Mouse (Mus musculus) neutrophil, adult 5-6 weeks (primary cell): Measurements from ENCODE around the gene Foxe3. TPM values are rescaled to one million over a fixed set of nuclear protein-coding genes. Genes with fewer than 3 reads are reported as not detected.
A peak's percentile ranks its signal among the peaks of the same experiment; 100 is the strongest.
"Not testable (repeated sequence)": the region's sequence is repeated elsewhere in the genome, so short reads cannot be mapped to it uniquely, and the experiment has no call there.

Source experiments
- ATAC-seq: fragments of 151-379, 151-347 bp; 2 replicates; pipeline ENCODE4 v1.8.0; 2017; ENCODE audit warnings: mild to moderate bottlenecking, moderate TSS enrichment; ENCODE audit not compliant: insufficient number of reproducible peaks, poor library complexity, low FRiP score, severe bottlenecking; ENCODE audit errors: extremely low read depth
- total RNA-seq: library from RNA; stranded (forward); fragments of 200-1000 nt; gene quantifications from 2 replicates; pipeline ENCODE4 v1.2.3, GENCODE M21; 2017

Gene Foxe3
- not detected in 2 replicates for total RNA-seq

DNA sequence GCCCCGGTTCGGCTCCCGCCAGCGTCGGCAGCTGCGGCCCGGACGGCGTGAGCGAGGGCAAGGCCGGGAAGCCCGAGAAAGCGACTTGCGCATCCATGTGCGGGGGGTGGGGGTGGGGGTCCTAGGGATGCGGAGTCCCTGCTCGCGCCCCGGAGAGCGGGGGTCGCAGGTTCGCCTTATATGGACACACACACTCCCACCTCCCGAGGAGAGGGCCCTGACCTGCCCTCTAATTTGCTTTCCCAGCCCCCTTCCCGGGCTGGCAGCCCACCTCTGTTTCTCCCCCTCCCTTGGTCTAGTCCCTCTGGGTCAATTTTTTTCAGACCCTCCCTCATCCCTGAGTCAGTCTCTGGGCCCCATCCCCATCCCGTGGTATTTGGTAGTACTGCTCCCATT, at the start of gene Foxe3:
Gene Foxe3, minus strand, starts transcription at position 97 of the 396 bp plus-strand sequence.
- no peak for ATAC-seq

GRCm38 (mm10) chr4:114973229-114973740, 47.5 kb upstream of the Foxe3 start:
- 0 out of 2 replicates have a peak, but pooled peaks have one; percentile 26 for ATAC-seq

GRCm38 (mm10) chr4:114970736-114971135, 44.9 kb upstream of the Foxe3 start:
- no peak for ATAC-seq

DNA sequence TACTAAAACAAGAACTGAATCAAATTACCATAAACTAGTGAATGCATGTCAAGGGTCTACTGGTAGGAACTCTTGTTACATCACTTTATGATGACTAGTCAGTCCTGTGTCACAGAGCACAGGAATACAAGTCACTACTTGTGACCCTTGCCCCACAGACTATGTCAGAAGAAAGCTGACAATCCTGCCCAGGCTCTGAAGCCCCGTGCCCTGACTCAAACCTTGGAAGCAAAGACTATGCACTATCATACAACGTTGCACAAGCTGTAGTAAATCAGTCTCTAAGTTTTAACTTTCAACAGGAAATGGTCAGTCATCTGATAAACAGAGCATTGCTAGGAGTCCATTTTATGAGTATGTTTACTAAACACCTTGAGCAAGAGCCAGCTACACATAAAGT, 35.1 kb upstream of the Foxe3 start:
- not testable (repeated sequence) for ATAC-seq

DNA sequence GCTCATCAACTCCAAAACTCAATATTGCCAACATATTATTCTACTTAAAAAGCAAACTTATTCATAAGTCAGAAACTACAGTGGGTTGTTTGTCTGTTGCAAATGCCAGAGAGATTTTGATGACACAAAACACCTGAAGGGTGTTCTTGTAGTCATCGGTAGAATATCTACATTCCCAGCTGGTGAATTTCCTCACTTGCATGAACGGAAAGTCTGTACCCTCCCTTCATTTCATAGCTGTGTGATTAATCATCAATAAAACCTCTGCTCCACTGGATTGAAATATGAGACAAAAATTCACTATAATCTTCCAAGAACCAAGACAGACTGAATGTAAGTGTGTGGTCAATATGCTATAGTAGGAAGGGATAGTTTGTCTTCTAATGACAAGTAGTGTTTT, 33.7 kb upstream of the Foxe3 start:
- ATAC-seq: no peak

DNA sequence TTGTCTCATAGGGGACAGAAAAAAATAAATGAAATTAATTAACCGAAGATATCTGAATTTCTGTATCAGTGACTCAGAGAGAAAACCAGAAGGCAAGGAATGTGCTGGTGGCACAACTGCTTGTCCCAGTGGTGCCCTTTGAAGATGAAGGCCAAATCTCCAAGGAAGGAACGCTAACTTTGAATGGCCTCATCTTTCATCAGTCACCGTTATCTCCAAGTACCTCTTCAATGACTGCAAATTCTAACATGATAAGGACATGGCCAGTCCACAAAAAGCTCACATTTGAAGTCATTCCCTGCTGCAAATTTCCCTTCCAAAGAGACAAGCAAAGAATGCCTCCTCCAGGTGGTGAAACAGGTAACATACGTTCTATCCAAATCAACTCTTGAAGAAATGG, 33.0 kb upstream of the Foxe3 start:
- no peak for ATAC-seq

- ATAC-seq: no peak
These were observed 32.4 kb upstream of the Foxe3 start for GRCm38 (mm10) chr4:114958231-114958630.

- no peak for ATAC-seq
These were observed 31.6 kb upstream of the Foxe3 start for GRCm38 (mm10) chr4:114957403-114957802.

DNA sequence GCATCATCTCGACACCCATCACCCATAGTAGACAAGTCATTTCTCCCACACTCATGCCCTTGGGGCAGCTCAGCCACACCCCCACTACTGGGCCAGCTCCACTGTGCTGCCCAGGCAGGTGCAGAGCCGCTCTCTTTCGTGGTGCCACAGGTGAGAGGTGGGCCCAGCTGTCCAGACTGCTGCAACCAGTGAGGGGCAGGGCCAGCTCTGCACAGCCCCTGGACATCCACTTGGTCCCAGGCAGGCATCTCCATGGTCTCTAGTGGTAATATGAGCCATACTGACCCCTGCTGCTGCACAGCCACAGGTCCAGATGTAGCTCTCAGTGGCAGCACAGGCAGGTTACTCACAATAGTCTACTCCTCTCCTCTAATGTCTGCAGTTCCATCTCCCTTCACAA, 27.4 kb upstream of the Foxe3 start:
- ATAC-seq: no peak

GRCm38 (mm10) chr4:114947852-114948481, 22.2 kb upstream of the Foxe3 start:
- no peak for ATAC-seq

GRCm38 (mm10) chr4:114947395-114947794, 21.6 kb upstream of the Foxe3 start:
- peak; percentile 92 for ATAC-seq

GRCm38 (mm10) chr4:114946416-114946815, 20.6 kb upstream of the Foxe3 start:
- no peak for ATAC-seq

DNA sequence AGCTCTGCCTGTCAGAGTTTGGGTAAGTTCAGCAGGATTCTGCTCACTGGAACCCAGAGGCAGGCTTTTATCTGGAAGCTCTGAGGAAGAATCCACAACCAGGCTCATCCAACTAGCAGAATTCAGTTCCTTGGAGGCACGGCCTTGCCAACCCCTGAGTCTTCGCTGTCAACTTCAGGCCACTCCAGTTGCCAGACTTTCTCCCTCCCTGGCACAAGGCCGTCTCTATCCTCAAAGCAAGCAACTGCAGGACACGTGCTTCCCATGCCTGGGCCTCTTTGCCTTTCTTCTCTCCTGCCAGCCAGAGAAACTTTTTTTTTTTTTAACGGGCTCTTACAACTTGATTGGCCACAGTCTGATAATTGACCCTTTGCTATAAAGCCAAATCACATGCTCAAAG, 19.2 kb upstream of the Foxe3 start:
- no peak for ATAC-seq

GRCm38 (mm10) chr4:114942583-114942982, 16.8 kb upstream of the Foxe3 start:
- ATAC-seq: no peak

DNA sequence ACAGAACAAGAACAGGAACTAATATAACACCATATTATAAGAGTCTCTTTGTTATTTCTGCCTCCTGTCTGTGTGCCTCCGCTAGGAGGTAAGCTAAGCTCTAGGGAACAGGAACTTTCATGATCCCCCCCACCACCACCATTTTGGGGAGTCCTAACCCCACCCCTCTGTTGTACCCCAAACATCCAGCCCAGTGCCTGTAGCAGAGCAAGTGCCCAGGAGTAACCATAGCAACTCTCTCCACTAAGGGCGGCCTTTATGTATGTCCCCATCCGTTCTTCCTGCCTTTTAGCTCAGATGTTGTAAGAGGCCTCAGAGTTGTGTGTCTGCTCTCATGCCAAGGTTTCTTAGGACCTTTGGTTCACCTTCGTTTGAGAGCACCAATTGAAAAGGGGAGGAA, 16.3 kb upstream of the Foxe3 start:
- no peak for ATAC-seq

- ATAC-seq: no peak
These were observed 15.5 kb upstream of the Foxe3 start for GRCm38 (mm10) chr4:114941311-114941710.

- ATAC-seq: no peak
These were observed 12.4 kb upstream of the Foxe3 start for GRCm38 (mm10) chr4:114938248-114938647.

- no peak for ATAC-seq
These were observed 11.7 kb upstream of the Foxe3 start for GRCm38 (mm10) chr4:114937459-114938047.

DNA sequence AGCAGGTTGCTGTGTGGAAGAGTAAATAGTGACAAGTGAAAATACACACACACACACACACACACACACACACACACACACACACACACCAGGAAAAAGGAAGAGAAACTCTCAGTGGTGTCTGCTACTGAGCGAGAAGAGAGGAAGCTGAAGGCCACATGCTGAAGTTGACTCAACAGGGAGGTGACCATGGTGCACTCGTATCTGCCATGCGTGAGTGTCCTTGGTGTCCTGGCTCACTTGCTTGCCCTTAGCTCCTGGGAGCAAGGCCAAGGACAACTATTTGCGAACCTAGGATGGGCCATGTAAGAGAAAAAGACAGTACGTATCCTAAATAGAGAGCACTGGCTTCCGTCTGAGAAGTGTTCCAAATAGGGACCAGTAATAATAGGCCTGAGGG, 8.4 kb upstream of the Foxe3 start:
- no peak for ATAC-seq

- no peak for ATAC-seq
These were observed 6.9 kb upstream of the Foxe3 start for GRCm38 (mm10) chr4:114932747-114933146.

DNA sequence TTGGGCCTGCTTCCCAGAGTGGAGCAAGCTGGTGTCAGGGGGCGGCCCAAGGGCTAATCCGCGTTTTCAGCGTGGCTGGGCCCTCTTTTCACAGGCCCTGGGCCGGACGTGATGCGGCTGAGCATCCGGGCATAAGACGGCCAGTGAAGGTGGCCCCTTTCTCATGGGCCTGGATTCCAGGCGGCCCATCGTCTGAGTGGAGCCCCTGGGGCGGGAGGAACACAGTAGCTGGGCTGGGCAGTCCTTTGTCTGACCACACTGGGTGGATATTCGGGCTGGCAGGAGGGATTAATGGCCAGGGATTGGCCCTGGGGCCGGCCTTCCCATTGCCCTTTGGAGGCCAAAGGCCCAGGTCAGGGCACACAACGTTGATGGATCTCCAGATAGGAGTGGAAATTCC, 3.3 kb upstream of the Foxe3 start:
- ATAC-seq: no peak
